Mouse (Mus musculus): ENCODE measurements around the gene Tppp3.

DNA sequence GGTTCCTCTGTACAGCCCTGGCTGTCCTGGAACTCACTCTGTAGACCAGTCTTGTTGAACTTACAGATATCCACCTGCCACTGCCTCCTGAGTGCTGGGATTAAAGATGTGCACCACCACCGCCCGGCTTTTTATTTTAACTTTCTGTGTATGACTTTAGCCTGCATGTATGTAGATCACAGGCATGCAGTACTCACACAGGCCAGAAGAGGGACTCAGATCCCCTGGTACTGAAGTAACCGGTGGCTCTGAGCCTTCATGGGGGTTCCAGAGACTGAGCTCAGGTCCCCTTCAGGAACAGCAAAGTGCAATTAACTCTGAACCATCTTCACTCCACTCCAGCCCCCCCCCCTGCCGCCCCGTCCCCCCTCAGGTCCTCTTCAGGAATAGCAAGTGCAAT is 32.5 kb downstream of the Tppp3 start:
- TF ChIP-seq POLR2A (IDR thresholded peaks at IDR 0.05; ENCODE audit: insufficient read depth, low read length) (no peak), CTCF (IDR thresholded peaks at IDR 0.05; ENCODE audit: low read depth, low read length) (peak; percentile 56), EP300 (IDR thresholded peaks at IDR 0.05; ENCODE audit: insufficient read depth, low read depth, low read length) (no peak)
